26 mouse cellular contexts compared by ENCODE assay signal in genomic region chr7:130902929-130903328, GRCm38 (mm10). TPM values are rescaled to one million over a fixed set of nuclear protein-coding genes. Genes with fewer than 3 reads are reported as not detected.
A peak's percentile ranks its signal among the peaks of the same experiment; 100 is the strongest.
DNase-seq lines count a peak whose midpoint lies in the region; ATAC-seq and TF ChIP-seq lines count a peak whose summit lies in the region.
"Had no signal": no experiment of that assay in that cellular context is flagged by ENCODE, and none has a peak within 500 bp of the region (broad histone marks: within the 10 kb centered on the region; RNA-seq: fewer than 3 reads in every experiment).

No protein-coding gene starts in this region.

- no peak for TF ChIP-seq RAD21 in MEL (IDR thresholded peaks at IDR 0.05; ENCODE audit: low read depth, low read length)

- no peak overlapping the region for H3K4me2 ChIP-seq in forebrain, embryonic 14.5 days (ENCODE audit: low read length)
- H3K4me2 ChIP-seq: embryonic facial prominence, embryonic 13.5 days; forebrain, embryonic 13.5 days; heart, embryonic 12.5 days; heart, embryonic 15.5 days; hindbrain, embryonic 13.5 days had no signal

- intact Hi-C loops in left cerebral cortex, adult 2 months (cut with DNase I), result no loop called here
- intact Hi-C loops in left cerebral cortex, postnatal 25 days (cut with DNase I), result loop anchor here (5.0 kb wide), 1 partner anchor 36 kb away; the partner anchor contains the start of gene Plekha1

- peak overlapping the region; percentile 61 for H3K9ac ChIP-seq in MEL (ENCODE audit: control insufficient read depth, low read depth, low read length, poor library complexity, severe bottlenecking)
- no peak overlapping the region for H3K9ac ChIP-seq in forebrain, embryonic 14.5 days (ENCODE audit: low read length)
- H3K9ac ChIP-seq: embryonic facial prominence, embryonic 13.5 days; forebrain, embryonic 13.5 days; forebrain, postnatal 0 days; heart, embryonic 12.5 days; heart, embryonic 15.5 days; hindbrain, embryonic 13.5 days had no signal

- H3K36me3 ChIP-seq in MEL (ENCODE audit: control insufficient read depth in 1 of 2, insufficient read depth in 2 of 2, low read length in 2 of 2) (peaks cover 0 to 31% of the 10 kb centered on the region in 2 experiments; a peak in 3 of 4 replicates), macrophage (ENCODE audit: inconsistent target) (peaks cover 20% of the 10 kb centered on the region)
- H3K36me3 ChIP-seq in forebrain, embryonic 14.5 days (ENCODE audit: control insufficient read depth, insufficient read depth, low read length), result peaks cover 10% of the 10 kb centered on the region

- no peak overlapping the region for H3K4me3 ChIP-seq in left cerebral cortex, adult 2 months
- H3K4me3 ChIP-seq in MEL (ENCODE audit: control insufficient read depth in 1 of 2, insufficient read depth in 1 of 2, low read depth in 2 of 2, low read length in 2 of 2) (peak overlapping the region; percentile 71), macrophage (ENCODE audit: inconsistent target) (no peak overlapping the region)
- no peak overlapping the region for H3K4me3 ChIP-seq in bone marrow macrophage, adult 2 months (ENCODE audit: insufficient read depth, low read length)
- no peak overlapping the region for H3K4me3 ChIP-seq in forebrain, embryonic 14.5 days (ENCODE audit: low read depth, low read length)
- no peak overlapping the region for H3K4me3 ChIP-seq in lung, adult 2 months (replicated peaks; ENCODE audit: extremely low read depth, low read depth, low read length)
- H3K4me3 ChIP-seq: embryonic facial prominence, embryonic 10.5 days; embryonic facial prominence, embryonic 13.5 days; erythroblast, embryonic 14.5 days; forebrain, embryonic 13.5 days; gastrocnemius, adult 2 months; heart, embryonic 12.5 days; heart, embryonic 15.5 days; hindbrain, embryonic 10.5 days; hindbrain, embryonic 13.5 days had no signal

- TF ChIP-seq EP300 in MEL (IDR thresholded peaks at IDR 0.05; ENCODE audit: low read depth in 1 of 2, low read length in 2 of 2), result no peak

- WGBS in macrophage (ENCODE audit: missing documents), result 75% methylated on average over 1 of the region's 1 CpGs
- WGBS in forebrain, embryonic 14.5 days, result 95% methylated on average over 1 of the region's 1 CpGs
- 92% methylated on average over 1 of the region's 1 CpGs for WGBS in lung, adult 2 months

- DNase-seq in left cerebral cortex, adult 2 months (ENCODE audit: extremely low spot score in 1 of 2, low spot score in 2 of 2), result no peak
- no peak for DNase-seq in left cerebral cortex, postnatal 25 days (ENCODE audit: low spot score in 2 of 2)
- DNase-seq in MEL (ENCODE audit: low read depth, low spot score), result peak; percentile 72
- no peak for DNase-seq in forebrain, embryonic 14.5 days (ENCODE audit: low spot score)
- no peak for DNase-seq in lung, adult 2 months
- no peak for DNase-seq in cerebellum, postnatal 4 days (ENCODE audit: low spot score in 2 of 2)
- DNase-seq: adrenal gland, adult 8-10 months; adrenal gland, postnatal 25 days; cerebellum, adult 18-20 months; cerebellum, adult 9-10 months; cerebellum, postnatal 14 days; embryo, embryonic 11 days; forebrain, postnatal 0 days; gastrocnemius, adult 2 months; gastrocnemius, postnatal 14 days had no signal

- H3K9me3 ChIP-seq in MEL (replicated peaks; ENCODE audit: insufficient read depth, low read length), result no peaks in the 10 kb centered on the region
- H3K9me3 ChIP-seq in forebrain, embryonic 14.5 days (replicated peaks; ENCODE audit: control insufficient read depth, low read length), result no peaks in the 10 kb centered on the region
- H3K9me3 ChIP-seq: embryonic facial prominence, embryonic 10.5 days; embryonic facial prominence, embryonic 13.5 days; forebrain, embryonic 13.5 days; heart, embryonic 12.5 days; heart, embryonic 15.5 days; hindbrain, embryonic 10.5 days; hindbrain, embryonic 13.5 days had no signal

- TF ChIP-seq POLR2A in MEL (IDR thresholded peaks at IDR 0.05; ENCODE audit: control insufficient read depth in 1 of 2, insufficient read depth in 1 of 2, low read depth in 1 of 2, low read length in 2 of 2, poor library complexity in 1 of 2), result no peak
- TF ChIP-seq POLR2A in bone marrow macrophage, adult 2 months (IDR thresholded peaks at IDR 0.05; ENCODE audit: borderline replicate concordance, low read depth, low read length), result no peak
- TF ChIP-seq POLR2A in lung, adult 2 months (IDR thresholded peaks at IDR 0.05; ENCODE audit: borderline replicate concordance, extremely low read depth, low read depth, low read length), result no peak

- 0 out of 2 replicates have a peak overlapping the region, but pooled peaks have one; percentile 7 for H3K27ac ChIP-seq in left cerebral cortex, adult 2 months
- H3K27ac ChIP-seq in MEL (ENCODE audit: control insufficient read depth, low read depth, low read length) (peak overlapping the region; percentile 92), macrophage (peak overlapping the region; percentile 84)
- peak overlapping the region; percentile 73 for H3K27ac ChIP-seq in bone marrow macrophage, adult 2 months (ENCODE audit: insufficient read depth, low read depth, low read length)
- H3K27ac ChIP-seq in forebrain, embryonic 14.5 days (ENCODE audit: low read depth, low read length), result no peak overlapping the region
- H3K27ac ChIP-seq: embryonic facial prominence, embryonic 10.5 days; embryonic facial prominence, embryonic 13.5 days; forebrain, embryonic 13.5 days; gastrocnemius, adult 2 months; heart, embryonic 15.5 days; hindbrain, embryonic 10.5 days; hindbrain, embryonic 13.5 days had no signal

- no peak for ATAC-seq in forebrain, embryonic 14.5 days
- ATAC-seq: forebrain, embryonic 13.5 days; forebrain, postnatal 0 days; hindbrain, embryonic 16.5 days had no signal

- H3K79me2 ChIP-seq in MEL (ENCODE audit: control insufficient read depth, insufficient read depth, low read length, poor library complexity) (peaks cover 6% of the 10 kb centered on the region), macrophage (ENCODE audit: inconsistent target) (peaks cover 11% of the 10 kb centered on the region; the same call in 1 of the 2 replicates)

- no peaks in the 10 kb centered on the region for H3K27me3 ChIP-seq in MEL (ENCODE audit: control insufficient read depth in 1 of 2, insufficient read depth in 2 of 2, low read length in 2 of 2)
- no peaks in the 10 kb centered on the region for H3K27me3 ChIP-seq in forebrain, embryonic 14.5 days (replicated peaks; ENCODE audit: control insufficient read depth, insufficient read depth, low read length)
- H3K27me3 ChIP-seq: embryonic facial prominence, embryonic 13.5 days; forebrain, embryonic 13.5 days; heart, embryonic 12.5 days; heart, embryonic 15.5 days; hindbrain, embryonic 13.5 days had no signal

- peaks cover 22 to 24% of the 10 kb centered on the region in 2 experiments for H3K4me1 ChIP-seq in MEL (ENCODE audit: control insufficient read depth in 1 of 2, insufficient read depth in 2 of 2, low read length in 2 of 2)
- H3K4me1 ChIP-seq in bone marrow macrophage, adult 2 months (ENCODE audit: control insufficient read depth, insufficient read depth, low read length), result peaks cover 29% of the 10 kb centered on the region
- H3K4me1 ChIP-seq in forebrain, embryonic 14.5 days (ENCODE audit: control insufficient read depth, insufficient read depth, low read length), result no peaks in the 10 kb centered on the region
- H3K4me1 ChIP-seq in lung, adult 2 months (ENCODE audit: control insufficient read depth, insufficient read depth, low read length), result peaks cover 2% of the 10 kb centered on the region; the same call in 1 of the 2 replicates
- H3K4me1 ChIP-seq: embryonic facial prominence, embryonic 10.5 days; embryonic facial prominence, embryonic 13.5 days; forebrain, embryonic 13.5 days; heart, embryonic 12.5 days; heart, embryonic 15.5 days; hindbrain, embryonic 10.5 days; hindbrain, embryonic 13.5 days had no signal

- TF ChIP-seq CTCF in left cerebral cortex, adult 2 months (IDR thresholded peaks at IDR 0.05), result no peak
- no peak for TF ChIP-seq CTCF in MEL (IDR thresholded peaks at IDR 0.05 in 2 of 3, conservative IDR thresholded peaks at IDR 0.05 in 1 of 3; ENCODE audit: control insufficient read depth in 1 of 3, insufficient read depth in 1 of 3, low read depth in 2 of 3, low read length in 3 of 3, poor library complexity in 1 of 3, severe bottlenecking in 1 of 3)
- TF ChIP-seq CTCF in bone marrow macrophage, adult 2 months (IDR thresholded peaks at IDR 0.05; ENCODE audit: low read depth, low read length), result no peak
- no peak for TF ChIP-seq CTCF in lung, adult 2 months (IDR thresholded peaks at IDR 0.05; ENCODE audit: insufficient read depth, low read length)

RNA-seq across cellular contexts. Expression of gene Htra1, which starts 33.0 kb away (rescaled TPM):
- total RNA-seq in left cerebral cortex, adult 2 months (2021), result 100 to 1,000 TPM; 200 to 236 TPM
- 100 to 1,000 TPM; 211 to 225 TPM for total RNA-seq in left cerebral cortex, postnatal 25 days (2021)
- total RNA-seq in MEL (2012; rRNA removed), result not detected in 2 replicates
- polyA plus RNA-seq in MEL (2012; ENCODE audit: insufficient read depth in 1 of 2, insufficient read length in 2 of 2, low read depth in 1 of 2, low replicate concordance in 2 of 2, missing spikeins in 1 of 2) (not detected), macrophage (2018) (2.5 to 13.3 TPM (median 3.4 TPM) in 3 replicates)
- polyA plus RNA-seq in bone marrow macrophage, adult 2 months (2012; ENCODE audit: insufficient read depth, insufficient read length, missing spikeins), result 0.84 and 1.5 TPM in 2 replicates
- 10 to 100 TPM in 9 of 26 experiments, 1 to 10 TPM in 13, under 1 TPM in 4; 0.45 to 41.4 (median 4.1) TPM for total RNA-seq in macrophage (2018; cell fraction: chromatin; rRNA removed)
- 10 to 100 TPM in 14 of 26 experiments, 1 to 10 TPM in 12; 2.6 to 28.6 (median 10.9) TPM for total RNA-seq in macrophage (2018; cell fraction: cytosol; rRNA removed)
- 10 to 100 TPM in 15 of 26 experiments, 1 to 10 TPM in 10, under 1 TPM in 1; 0.49 to 23.2 (median 13.6) TPM for total RNA-seq in macrophage (2018; cell fraction: nucleus; rRNA removed)
- 24.7 and 26.6 TPM in 2 replicates for polyA plus RNA-seq in forebrain, embryonic 14.5 days (2014; fragmentation: Nextera tagmentation; extraction: Ambion mirVana)
- 64.7 and 65.2 TPM in 2 replicates for polyA plus RNA-seq in lung, adult 2 months (2012; rRNA removed)
- polyA plus RNA-seq: erythroblast, embryonic 14.5 days had no signal

RNA-seq across cellular contexts. Expression of gene Plekha1, which starts 37.4 kb away (rescaled TPM):
- total RNA-seq in left cerebral cortex, adult 2 months (2021), result 10 to 100 TPM; 95.9 to 98.5 TPM
- 100 to 1,000 TPM in 1 of 2 experiments, 10 to 100 TPM in 1; 92.8 to 105 TPM for total RNA-seq in left cerebral cortex, postnatal 25 days (2021)
- 6.9 and 18.9 TPM in 2 replicates for total RNA-seq in MEL (2012; rRNA removed)
- polyA plus RNA-seq in MEL (2012; ENCODE audit: insufficient read depth in 1 of 2, insufficient read length in 2 of 2, low read depth in 1 of 2, low replicate concordance in 2 of 2, missing spikeins in 1 of 2), result 10 to 100 TPM in 1 of 2 experiments, not detected in 1; 22.1 TPM
- polyA plus RNA-seq in bone marrow macrophage, adult 2 months (2012; ENCODE audit: insufficient read depth, insufficient read length, missing spikeins), result 35.7 and 37.8 TPM in 2 replicates
- 100 to 1,000 TPM; 109 to 365 (median 188) TPM for total RNA-seq in macrophage (2018; cell fraction: chromatin; rRNA removed)
- total RNA-seq in macrophage (2018; cell fraction: cytosol; rRNA removed), result 10 to 100 TPM; 24.2 to 55.3 (median 42.7) TPM
- 100 to 1,000 TPM in 18 of 26 experiments, 10 to 100 TPM in 8; 73.7 to 209 (median 112) TPM for total RNA-seq in macrophage (2018; cell fraction: nucleus; rRNA removed)
- polyA plus RNA-seq in macrophage (2018), result 25.9 to 52.3 TPM (median 40.6 TPM) in 3 replicates
- 30.6 and 43.9 TPM in 2 replicates for polyA plus RNA-seq in forebrain, embryonic 14.5 days (2014; fragmentation: Nextera tagmentation; extraction: Ambion mirVana)
- 66.8 and 99.2 TPM in 2 replicates for polyA plus RNA-seq in lung, adult 2 months (2012; rRNA removed)
- polyA plus RNA-seq: erythroblast, embryonic 14.5 days had no signal

Comparison
In these comparisons a context has a peak if more than half of its experiments do, and no peak if none do; other contexts are left out.
1. H3K4me3 ChIP-seq: peak in MEL (2 of 2); none in left cerebral cortex, adult 2 months (single experiment), bone marrow macrophage, adult 2 months (single experiment), macrophage (single experiment), forebrain, embryonic 14.5 days (single experiment) and lung, adult 2 months (single experiment).